Mouse (Mus musculus) gastrocnemius, adult 2 months (tissue): ENCODE results near the gene Fgf8. TPM values are rescaled to one million over a fixed set of nuclear protein-coding genes. Genes with fewer than 3 reads are reported as not detected.

Experiments
- DNase-seq: peaks from one replicate; pipeline ENCODE4 v3.0.0; 2022
- H3K27ac ChIP-seq: fragments of 200-600 bp; 2 replicates; pipeline ENCODE4 v1.8.1; 2022; ENCODE audit warnings: mild to moderate bottlenecking
- H3K4me3 ChIP-seq: fragments of 200-600 bp; 2 replicates; pipeline ENCODE4 v1.8.1; 2022; ENCODE audit warnings: mild to moderate bottlenecking, moderate library complexity
- CTCF ChIP-seq: fragments of 200-600 bp; IDR thresholded peaks from 2 replicates; pipeline ENCODE4 v1.8.1; 2022; ENCODE audit warnings: antibody characterized with exemption, mild to moderate bottlenecking, moderate library complexity
- intact Hi-C: fragments of 180-260 bp; cut with DNase I; formaldehyde crosslinking; loops from one replicate; pipeline ENCODE4 v1.15.1; 2025
- total RNA-seq, 2 experiments: library from RNA; stranded (reverse); gene quantifications; 2 replicates each; pipeline ENCODE4 v1.2.3; 2021

Gene Fgf8
- total RNA-seq, 2 experiments from 2014 or later, result not detected

DNA sequence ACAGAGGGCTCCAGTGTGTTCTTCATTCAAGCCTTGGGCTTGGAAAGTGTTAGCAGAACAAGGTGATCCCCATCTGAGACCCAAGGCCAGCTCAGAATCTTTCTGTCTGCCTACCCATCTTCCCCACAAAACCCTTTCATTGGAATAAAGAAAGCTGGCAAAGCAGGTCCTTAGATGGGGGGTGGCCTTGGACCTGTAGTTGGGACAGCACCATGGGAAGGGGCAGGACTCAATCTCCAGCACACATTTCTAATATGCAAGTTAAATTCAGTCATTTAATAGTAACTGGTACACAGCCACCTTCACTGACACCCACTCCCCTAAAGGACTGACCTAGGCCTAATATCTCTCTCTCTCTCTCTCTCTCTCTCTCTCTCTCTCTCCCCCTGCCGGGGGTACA is 6.5 kb downstream of the Fgf8 start:
- no peak for DNase-seq
- H3K4me3 ChIP-seq, result no peak overlapping the region
- intact Hi-C loops, result no loop called here
- no peak for TF ChIP-seq CTCF
- no peak overlapping the region for H3K27ac ChIP-seq

DNA sequence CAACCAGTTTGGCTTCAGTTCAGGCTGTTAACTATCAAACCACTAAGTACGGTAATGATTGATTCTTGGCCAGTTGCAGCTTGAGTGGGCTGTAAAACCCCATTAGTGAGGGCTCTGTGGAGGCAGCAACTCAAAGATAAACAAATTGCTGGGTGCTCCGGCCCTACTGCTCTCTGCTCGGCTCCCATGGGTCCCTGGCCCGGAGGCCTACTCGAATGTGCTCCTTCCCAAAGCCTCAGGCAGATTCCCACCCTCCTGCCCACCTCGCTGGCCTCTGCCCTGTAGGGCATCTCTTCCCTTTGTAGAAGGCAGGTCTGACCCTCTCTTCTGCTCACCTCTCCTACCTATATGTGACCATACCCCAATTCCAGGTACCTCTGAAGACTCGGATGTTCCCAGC is 8.0 kb downstream of the Fgf8 start:
- intact Hi-C loops, result no loop called here
- Histone ChIP-seq H3K27ac (no peak overlapping the region), H3K4me3 (no peak overlapping the region)
- DNase-seq, result no peak
- TF ChIP-seq CTCF, result no peak

DNA sequence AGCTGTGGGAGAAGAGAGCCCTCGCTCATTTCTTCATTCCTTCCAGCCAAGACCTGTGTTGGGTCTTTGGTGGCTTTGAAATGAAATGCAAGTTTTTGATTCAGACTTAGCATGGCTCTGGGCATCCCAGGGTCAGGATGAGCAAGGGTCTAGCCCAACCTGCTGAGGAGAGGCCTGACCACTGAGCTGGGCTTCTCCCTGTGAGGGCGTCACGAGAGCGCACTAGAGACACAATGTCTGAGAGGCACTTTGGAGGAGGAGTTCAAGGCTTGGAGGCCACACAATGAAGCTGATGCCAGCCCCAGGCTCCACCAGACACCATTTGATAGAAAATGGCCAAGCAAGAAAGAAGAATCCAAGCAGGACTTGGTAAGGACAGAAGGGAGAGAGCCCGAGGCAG is 8.5 kb downstream of the Fgf8 start:
- DNase-seq, result no peak
- intact Hi-C loops, result no loop called here
- no peak overlapping the region for H3K27ac ChIP-seq
- no peak for TF ChIP-seq CTCF
- no peak overlapping the region for H3K4me3 ChIP-seq

DNA sequence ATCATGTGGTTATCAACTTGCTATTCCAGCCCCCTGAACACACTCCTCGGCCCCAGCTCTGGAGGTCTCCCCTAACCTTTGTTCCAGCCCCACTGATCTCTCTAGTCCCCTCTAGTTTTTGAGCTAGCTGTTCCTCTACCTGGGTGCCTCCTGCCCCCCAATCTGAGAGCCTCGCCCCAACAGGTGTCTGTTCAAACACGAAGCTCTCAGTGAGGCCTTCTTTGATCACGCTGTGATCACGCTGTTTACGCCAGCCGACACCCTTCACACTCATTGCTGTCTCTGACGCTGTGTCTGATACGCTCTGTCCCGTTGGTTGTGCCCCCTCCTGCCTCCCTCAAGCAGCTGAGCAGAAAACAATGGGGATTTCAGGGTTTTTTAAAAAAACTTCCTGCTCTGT is 9.2 kb downstream of the Fgf8 start:
- intact Hi-C loops, result no loop called here

DNA sequence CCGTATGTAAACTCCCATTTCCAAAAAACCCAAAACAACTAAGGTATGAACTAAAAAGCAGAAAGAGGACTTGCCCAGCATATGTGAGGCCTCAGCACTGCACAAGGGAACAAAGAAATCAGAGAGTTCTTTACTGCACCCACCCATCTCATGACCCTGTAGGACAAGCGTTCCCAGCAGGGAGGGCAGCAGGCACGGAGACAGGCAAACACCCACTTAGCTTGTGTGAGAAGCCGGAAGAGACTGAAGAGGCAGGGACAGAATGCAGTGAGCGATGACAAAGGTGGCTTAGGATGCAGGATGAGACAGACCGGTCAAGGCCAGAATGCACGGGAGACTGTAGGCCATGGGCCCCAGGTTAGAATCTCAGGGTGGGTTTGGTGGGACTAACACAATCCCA is 11.1 kb downstream of the Fgf8 start:
- no peak for DNase-seq
- Histone ChIP-seq H3K4me3 (no peak overlapping the region), H3K27ac (no peak overlapping the region)
- no peak for TF ChIP-seq CTCF
- intact Hi-C loops, result no loop called here

More for the DNA sequence above, 9.2 kb downstream of the Fgf8 start:
- Histone ChIP-seq H3K4me3 (no peak overlapping the region), H3K27ac (no peak overlapping the region)
- no peak for TF ChIP-seq CTCF
- no peak for DNase-seq

DNA sequence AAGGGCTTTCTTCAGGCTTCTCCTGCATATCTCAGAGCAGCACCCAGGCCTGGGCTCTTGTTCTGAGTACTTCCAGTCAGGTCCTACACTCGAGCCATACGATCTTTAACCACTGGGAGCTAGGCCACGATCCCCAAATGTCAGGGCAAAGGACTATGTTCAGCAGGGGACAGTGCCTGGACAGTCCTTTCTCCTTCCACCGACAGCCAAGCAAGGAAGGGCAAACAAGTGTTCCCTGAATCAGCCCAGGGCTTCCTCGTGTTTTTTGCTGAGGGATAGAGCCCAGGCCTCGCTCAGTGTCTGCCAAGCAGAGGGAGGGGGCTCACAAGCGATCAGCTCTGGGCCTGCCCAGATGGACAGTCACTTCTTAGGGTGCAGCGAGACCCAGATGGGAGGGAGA is 12.7 kb downstream of the Fgf8 start:
- TF ChIP-seq CTCF, result no peak
- H3K4me3 ChIP-seq, result no peak overlapping the region
- no peak overlapping the region for H3K27ac ChIP-seq
- DNase-seq, result no peak
- intact Hi-C loops, result no loop called here

DNA sequence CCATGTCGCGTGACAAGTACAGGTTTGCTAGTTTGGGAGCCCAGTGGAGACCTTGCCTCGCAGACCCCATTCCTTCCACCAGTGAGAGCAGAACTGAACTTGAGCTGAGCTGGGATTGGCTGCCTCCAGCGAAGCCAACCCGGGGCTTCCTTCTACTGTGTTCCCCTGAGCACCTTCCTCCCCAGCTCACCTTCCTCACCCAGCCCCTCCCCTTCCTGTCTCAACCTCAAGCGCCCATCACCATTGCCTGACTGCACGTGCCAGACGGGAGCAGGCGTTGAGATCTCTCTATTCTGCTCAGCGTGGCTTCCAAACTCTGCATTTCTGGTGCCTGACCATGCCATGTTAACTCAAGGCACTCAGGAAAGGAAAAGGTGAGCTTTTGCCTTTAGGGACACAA is 15.5 kb downstream of the Fgf8 start:
- TF ChIP-seq CTCF, result no peak
- no peak for DNase-seq
- Histone ChIP-seq H3K4me3 (no peak overlapping the region), H3K27ac (no peak overlapping the region)
- intact Hi-C loops, result no loop called here

DNA sequence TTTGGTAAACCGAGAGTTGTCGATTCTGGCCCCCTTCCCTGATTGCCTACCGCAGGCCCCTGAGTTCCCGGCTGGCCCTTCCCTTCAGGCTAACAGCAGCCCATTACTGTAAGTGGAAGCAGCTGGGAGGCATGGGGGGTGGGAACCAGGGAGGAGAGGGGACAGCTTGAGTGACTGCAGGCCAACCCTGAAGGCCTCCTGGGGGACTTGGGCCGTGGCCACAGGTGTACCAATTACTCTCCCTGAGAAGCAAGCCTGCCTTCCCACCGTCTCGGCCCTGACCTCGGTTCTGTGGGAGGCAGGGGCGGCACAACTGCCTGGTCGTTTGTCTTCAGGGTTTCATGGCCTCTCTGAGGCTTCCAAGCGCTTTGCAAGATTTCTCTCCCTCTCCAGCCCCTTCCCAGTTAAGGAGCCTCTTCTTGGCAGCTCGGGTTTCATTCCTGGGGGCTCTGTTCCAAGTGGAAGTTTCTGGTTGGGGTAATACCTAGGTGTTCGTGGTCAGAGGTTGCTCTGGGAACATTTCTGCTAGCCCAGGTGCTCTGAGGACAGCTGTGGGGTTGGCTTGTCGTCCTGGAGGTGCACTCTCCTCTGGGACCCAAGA is 16.9 kb downstream of the Fgf8 start:
- H3K4me3 ChIP-seq, result no peak overlapping the region
- no peak for DNase-seq
- no peak for TF ChIP-seq CTCF
- intact Hi-C loops, result no loop called here
- H3K27ac ChIP-seq, result no peak overlapping the region

DNA sequence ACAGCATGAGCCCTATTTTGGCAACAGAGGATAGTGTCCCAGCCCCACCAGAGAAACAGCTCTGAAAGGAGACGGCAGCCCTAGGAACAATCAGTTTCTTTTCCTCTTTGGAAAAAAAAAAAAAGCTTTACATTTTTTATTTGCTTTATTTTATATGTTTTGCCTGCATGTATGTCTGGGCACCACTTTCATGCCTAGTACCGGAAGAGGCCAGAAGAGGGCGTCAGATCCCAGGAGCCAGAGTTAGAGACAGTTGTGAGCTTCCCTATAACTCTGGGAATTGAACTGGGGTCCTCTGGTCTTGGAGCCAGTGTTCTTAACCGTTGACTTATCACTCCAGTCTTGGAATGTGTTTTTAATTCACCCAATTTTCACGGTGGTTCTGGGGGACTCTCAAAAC is 20.5 kb downstream of the Fgf8 start:
- intact Hi-C loops, result no loop called here
- no peak for DNase-seq
- H3K4me3 ChIP-seq, result no peak overlapping the region
- no peak overlapping the region for H3K27ac ChIP-seq
- peak; percentile 15; the same call in 1 of the 2 replicates for TF ChIP-seq CTCF

DNA sequence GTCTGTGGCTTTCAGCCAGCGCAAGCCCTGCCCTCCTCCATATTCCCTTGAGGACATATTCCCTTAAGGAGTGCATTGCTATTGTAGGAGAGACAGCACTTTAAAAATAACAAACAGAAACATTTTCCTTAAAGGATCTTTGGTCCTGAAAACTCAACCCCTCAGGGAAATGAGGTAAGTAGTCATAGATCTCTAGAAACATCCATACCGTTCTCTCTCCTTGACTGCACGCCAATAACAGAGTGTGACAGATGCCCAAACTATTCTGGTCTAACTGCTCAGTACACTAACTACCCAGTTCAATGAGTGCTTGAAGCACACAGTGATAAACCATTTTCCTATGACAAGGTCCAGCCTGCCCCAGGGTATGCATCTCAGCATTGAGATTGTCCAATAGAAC is 24.4 kb downstream of the Fgf8 start:
- no peak for DNase-seq
- Histone ChIP-seq H3K27ac (no peak overlapping the region), H3K4me3 (peak overlapping the region; percentile 54)
- intact Hi-C loops, result no loop called here
- no peak for TF ChIP-seq CTCF

DNA sequence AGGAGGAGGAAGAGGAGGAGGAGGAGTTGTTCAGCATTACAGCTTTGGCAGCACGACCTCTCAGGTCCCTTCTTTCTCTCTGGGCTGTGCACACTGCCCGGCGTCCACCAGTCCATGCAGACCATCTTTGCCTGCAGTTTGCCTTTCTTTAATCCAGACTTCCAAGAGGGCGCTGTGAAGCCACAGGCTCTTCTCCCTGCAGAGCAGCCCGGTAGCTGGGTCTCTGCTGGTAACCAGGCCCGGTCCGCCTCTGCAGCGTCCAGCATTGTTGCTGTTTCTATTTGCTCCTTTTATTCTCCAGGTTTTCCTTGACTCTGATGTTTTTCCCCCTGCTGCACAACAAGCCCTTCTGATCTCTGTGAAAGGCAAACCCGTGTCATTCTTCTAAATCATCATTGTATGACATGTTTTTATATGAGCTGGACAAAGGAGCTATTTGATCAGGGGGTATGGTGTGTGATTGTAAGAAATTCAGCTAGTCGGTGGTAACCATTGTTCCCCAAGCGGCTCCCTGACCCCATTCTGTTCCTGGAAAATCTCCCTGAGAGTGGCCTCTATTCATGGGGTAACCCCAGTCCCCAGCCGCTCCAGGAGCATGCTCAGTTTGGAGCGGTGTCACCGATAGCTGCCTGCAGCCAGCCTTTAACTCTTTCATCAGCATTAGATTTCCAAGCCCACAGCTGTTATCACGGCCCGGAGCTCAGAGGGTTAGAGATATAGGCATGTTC is 25.1 kb downstream of the Fgf8 start:
- peak; percentile 39 for DNase-seq
- peak; percentile 49 for TF ChIP-seq CTCF
- intact Hi-C loops, result no loop called here
- peak overlapping the region; percentile 16; the same call in 1 of the 2 replicates for H3K27ac ChIP-seq
- H3K4me3 ChIP-seq, result peak overlapping the region; percentile 54

DNA sequence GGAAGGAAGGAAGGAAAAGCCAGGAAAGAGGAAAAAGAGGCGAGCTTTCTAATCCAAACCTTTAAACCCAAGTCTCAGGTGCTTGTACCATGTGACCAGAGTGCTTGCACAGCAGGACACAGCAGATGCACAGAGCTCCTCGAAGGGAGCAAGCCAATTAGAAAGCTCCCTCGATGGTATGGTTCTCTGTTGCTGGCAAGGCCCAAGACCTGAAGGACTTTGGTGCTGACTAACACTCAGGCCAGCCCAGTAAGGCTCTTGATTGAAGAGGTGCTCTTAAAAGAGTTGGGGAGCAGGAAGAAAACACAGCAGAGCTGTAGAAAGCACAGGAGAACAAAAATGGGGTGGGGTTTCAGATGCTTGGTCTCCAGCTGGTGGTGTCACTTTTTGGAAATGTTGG is 34.0 kb downstream of the Fgf8 start:
- no peak overlapping the region for H3K4me3 ChIP-seq
- DNase-seq, result no peak
- TF ChIP-seq CTCF, result no peak
- H3K27ac ChIP-seq, result no peak overlapping the region
- intact Hi-C loops, result no loop called here

DNA sequence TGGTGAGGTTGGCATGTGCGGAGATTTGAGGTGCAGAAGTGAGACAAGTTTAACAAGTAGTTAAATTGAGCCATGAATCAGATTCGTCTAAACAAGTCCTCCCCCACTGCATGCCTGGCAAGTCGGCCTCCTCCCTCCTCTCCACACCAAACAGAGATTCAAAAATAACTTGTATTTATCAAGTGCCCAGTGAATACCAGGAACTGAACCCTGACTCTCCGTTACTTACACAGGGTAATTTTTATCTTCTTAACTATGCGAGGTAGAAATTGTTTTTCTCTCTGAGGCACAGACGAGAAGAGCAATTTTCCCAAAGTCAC is 46.5 kb downstream of the Fgf8 start:
- no peak for TF ChIP-seq CTCF
- intact Hi-C loops, result no loop called here
- 0 out of 2 replicates have a peak overlapping the region, but pooled peaks have one; percentile 28 for H3K27ac ChIP-seq
- DNase-seq, result no peak
- no peak overlapping the region for H3K4me3 ChIP-seq
